Mouse (Mus musculus) right cerebral cortex, adult 18-20 months (tissue): ENCODE results near the gene Mul1.
A peak's percentile ranks its signal among the peaks of the same experiment; 100 is the strongest.
"Not testable (repeated sequence)": the region's sequence is repeated elsewhere in the genome, so short reads cannot be mapped to it uniquely, and the experiment has no call there.

Source experiments
- DNase-seq: peaks from one replicate; pipeline ENCODE4 v3.0.0; 2022; ENCODE audit warnings: mixed read lengths

The Mul1 gene

GRCm38 (mm10) chr4:138434347-138435316 is at the start of gene Mul1:
Mul1 (plus strand) TSS chr4:138434671.
- peak; percentile 98 for DNase-seq

- DNase-seq = peak; percentile 48
Observed at GRCm38 (mm10) chr4:138393703-138394102, 40.8 kb upstream of the Mul1 start.

- peak; percentile 73 for DNase-seq
Observed at GRCm38 (mm10) chr4:138395087-138395970, 39.1 kb upstream of the Mul1 start.

- DNase-seq = peak; percentile 89
Observed at GRCm38 (mm10) chr4:138395971-138396645, 38.4 kb upstream of the Mul1 start, which contains the start of gene Fam43b. Fam43b (minus strand) TSS chr4:138396528.

DNA sequence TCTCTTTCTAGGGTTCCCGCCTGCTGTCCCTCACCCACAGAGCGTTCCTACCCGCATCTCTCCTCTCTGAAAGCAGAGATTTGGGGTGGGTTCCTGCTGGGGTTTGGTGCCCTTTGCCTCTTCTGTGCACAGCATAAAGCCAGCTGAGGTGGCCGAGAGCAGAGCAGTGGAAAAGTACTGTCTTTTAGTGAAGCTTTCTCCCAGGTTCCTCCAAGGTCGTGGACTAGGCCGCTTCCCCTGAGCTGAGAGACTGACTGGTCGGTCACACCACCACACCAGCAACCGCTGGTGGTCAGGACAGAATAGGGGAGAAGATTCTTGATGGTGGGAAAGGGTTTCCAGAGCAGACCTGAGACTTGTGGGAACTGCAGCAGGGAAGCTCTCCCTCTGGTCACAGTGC is 37.8 kb upstream of the Mul1 start:
- no peak for DNase-seq

- no peak for DNase-seq
Observed at GRCm38 (mm10) chr4:138404806-138405205, 29.7 kb upstream of the Mul1 start.

GRCm38 (mm10) chr4:138407479-138408194 is 26.8 kb upstream of the Mul1 start:
- DNase-seq = no peak

- DNase-seq = no peak
Observed at GRCm38 (mm10) chr4:138411011-138411410, 23.5 kb upstream of the Mul1 start.

- DNase-seq = peak; percentile 29
Observed at GRCm38 (mm10) chr4:138411504-138412121, 22.9 kb upstream of the Mul1 start.

DNA sequence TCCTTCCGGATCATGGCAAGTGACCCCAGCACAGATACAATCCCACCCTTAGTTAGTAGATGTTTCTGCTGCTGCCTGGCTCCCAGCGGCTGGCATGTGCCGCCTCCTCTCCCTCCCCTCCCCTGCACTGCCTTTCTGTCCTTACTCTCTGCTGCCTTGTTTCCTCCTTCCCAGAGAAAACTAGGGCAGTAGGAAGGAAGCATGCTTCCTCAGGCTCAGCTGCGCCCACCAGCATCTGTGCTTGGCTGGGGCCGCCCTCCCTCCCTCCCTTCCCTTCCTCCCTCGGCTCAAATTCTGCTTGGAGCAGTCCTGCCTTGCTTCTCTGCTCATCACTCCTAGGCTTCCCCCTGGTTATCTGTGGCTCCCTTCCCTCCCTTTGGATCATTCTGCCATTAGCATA is 19.7 kb upstream of the Mul1 start:
- DNase-seq = peak; percentile 84

- DNase-seq = peak; percentile 86
Observed at GRCm38 (mm10) chr4:138415991-138416390, 18.5 kb upstream of the Mul1 start.

- DNase-seq = no peak
Observed at GRCm38 (mm10) chr4:138416414-138416813, 18.1 kb upstream of the Mul1 start.

DNA sequence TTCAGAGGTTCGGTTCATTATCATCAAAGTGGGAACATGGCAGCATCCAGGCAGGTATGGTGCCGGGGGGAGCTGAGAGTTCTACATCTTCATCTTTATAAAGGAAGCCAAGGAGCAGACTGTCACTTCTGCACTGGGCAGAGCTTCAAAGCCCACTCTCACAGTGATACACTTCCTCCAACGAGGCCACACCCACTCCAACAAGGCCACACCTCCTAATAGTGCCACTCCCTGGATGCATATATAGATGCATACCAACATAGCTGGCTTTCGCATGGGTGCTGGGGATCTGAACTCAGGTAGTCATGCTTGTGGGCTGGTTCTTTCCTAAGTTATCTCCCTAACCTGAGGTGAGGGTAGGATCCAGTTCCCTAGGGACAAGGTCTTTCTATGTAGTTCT is 16.6 kb upstream of the Mul1 start:
- DNase-seq = no peak

DNA sequence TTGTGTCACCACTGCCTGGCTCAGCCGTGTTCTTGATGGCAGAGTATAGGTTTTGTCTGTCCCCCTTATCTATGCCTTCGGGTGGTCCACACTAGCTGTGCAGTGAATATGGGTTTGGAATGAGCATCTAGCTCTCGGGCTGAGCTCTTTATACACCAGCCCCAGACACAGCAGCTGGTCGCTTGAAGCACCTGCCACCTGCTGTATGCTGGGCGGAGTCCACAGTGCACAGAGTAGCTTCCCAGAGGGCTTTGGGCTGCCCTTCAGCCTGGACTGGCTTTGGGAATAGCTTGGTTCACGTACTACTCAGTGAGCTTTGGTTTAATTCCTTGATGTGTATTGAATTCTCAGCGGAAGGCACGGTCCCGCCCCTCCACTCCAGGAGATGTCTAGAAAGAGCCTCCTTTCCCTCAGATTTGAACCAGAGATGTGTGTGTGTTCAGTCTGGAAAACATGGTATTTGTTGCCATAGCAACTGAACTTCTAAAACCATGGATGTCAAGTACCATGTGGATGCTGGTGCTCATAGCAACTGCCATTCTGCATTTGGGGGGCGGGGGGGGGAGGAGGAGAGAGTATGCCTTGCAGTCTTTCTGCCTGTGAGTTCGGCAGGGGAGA is 16.0 kb upstream of the Mul1 start:
- no peak for DNase-seq

GRCm38 (mm10) chr4:138425028-138425427 is 9.4 kb upstream of the Mul1 start:
- no peak for DNase-seq

DNA sequence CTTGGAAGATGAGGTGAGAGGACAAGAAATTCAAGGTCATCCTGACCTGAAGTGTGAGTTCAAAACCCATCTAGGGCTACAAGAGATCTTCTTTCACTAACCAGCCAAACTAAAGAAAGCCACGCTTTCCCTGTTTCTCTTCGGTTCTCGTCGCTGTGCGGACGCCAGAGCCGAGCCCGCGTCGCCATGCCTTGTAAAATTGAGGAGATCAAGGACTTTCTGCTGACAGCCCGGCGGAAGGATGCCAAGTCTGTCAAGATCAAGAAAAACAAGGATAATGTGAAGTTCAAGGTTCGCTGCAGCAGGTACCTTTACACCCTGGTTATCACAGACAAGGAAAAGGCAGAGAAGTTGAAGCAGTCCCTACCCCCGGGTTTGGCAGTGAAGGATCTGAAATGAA is 8.9 kb upstream of the Mul1 start:
- not testable (repeated sequence) for DNase-seq

DNA sequence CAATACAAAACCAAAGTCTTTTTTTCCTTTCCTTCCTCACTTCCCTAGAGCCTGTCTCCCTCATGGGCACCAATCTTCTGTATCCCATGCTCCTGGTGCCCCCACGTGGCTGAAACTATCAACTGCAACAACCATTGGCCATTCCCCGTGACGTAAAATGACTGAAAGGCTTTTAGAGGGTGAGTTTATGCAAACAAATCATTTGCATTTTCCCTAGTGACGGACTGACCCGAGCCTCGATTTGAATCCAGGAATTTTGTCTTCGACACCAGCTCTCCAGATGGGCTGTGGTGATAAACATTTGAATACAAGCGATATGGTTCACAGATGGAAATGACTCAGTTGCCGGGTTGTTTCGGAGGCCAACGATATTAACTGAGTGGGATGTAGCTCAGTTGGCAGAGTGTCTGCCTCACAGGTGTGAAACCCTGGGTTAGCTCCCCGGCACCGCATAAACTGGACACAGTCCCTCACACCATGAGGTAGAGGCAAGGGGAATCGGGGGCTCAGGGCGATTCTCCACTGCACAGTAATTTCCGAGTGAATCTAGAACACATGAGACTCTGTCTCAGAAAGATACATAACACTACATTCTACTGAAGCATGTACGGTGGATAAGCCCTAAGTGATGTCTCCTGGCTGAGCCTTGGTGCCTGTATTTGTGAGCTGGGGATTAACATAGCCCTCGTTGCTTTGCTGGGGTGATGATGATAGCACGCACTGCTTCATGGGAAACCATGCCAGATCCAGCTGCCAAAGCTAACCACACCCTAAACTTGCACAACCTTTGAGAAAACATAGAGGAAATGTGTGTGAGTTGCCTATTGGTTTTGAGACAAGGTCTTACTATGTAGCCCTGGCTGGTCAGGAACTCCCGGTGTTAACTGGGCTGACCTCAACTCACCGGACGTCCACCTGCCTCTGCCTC is 7.4 kb upstream of the Mul1 start:
- peak; percentile 89 for DNase-seq

DNA sequence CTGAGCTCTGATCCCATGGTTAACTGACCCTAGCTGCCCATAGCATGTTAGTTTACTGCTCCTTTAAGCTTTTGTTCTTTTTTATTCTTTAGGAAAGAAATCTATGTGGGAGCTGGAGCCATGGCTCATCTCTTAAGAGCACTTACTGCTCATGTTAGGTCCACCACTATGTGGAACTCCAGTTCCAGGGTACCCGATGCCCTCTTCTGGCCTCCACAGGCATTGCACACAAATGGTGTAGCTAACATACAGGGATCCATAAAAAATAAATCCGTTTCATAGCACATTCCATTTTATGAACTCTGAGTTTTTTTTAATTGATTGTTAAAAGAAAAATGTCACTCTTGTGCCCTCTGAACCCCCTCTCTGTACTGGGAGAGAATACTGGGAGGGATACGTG is 4.7 kb upstream of the Mul1 start:
- DNase-seq = no peak

DNA sequence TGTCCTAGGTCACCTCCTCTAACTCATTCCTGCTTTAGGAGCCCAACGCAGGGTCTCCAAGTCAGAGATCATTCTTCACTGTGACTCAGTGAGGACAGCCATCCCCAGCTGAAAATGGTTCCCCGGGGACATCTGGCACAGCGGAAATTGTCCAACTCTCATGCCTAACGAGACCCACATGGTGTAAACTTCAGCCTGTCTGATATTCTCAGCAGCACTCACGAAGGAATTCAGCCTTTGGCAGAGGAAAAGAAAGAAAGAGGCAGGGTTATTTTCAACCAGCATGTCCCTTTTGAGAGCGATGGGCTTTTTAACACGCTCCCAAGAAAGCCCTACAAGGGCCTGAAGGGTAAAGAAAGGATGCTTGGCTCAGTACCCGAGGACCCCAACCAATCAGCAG is 3.1 kb upstream of the Mul1 start:
- no peak for DNase-seq

DNA sequence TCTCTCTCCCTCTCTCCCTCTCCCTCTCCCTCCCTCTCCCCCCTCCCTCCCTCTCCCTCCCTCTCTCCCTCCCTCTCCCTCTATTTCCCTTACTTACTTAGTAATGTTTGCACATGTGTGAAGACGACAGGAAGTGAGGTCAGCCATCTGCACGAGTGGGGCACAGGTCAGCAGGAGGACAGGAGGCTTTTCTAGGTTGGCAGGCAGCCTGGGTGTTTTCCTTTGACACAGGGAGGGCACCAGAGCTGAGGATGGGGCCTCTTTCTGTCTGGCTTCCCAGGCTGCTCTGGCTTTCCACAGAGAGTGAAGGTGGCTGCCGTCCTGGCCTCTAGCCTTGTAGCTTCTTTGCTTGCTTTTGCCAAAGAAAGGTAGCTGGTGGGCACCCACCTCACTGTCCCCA is 5.6 kb downstream of the Mul1 start:
- no peak for DNase-seq
